Mouse (Mus musculus): Measurements from ENCODE around the gene Mcat. TPM values are rescaled to one million over a fixed set of nuclear protein-coding genes. Genes with fewer than 3 reads are reported as not detected.

The Mcat gene
- polyA plus RNA-seq, 1 experiment from 2014 or later, result 24.9 TPM

DNA sequence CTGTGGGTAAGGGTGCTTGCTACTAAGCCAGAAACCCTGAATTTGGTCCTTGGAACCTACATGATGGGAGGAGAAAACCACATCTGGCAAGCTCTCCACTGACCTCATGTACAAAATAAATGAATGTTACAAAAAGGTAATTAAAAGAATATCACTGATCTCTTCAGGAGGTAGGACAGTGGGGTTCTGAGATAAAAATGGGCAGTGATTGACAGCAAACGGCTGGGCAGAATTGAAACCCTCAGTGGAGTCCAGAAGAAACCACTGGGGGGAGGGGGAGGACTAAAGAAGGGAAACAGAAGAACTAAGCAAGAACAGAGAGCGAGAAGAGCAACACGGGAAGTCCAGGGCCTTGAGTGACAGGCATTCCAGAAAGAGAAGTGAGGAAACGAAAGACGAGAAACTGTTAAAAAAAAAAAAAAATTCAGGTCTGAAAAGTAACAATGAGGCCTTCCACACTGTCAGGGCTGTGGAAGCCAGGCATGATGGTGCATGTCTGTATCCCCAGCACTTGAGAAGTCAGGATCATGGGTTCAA lies 2.6 kb downstream of the Mcat start:
- peaks cover 3% of the 10 kb centered on the region; the same call in 1 of the 2 replicates for H3K4me1 ChIP-seq (replicated peaks; ENCODE audit: control insufficient read depth, insufficient read depth)
- H3K4me3 ChIP-seq (ENCODE audit: low read depth, low read length), result no peak overlapping the region
- DNase-seq (ENCODE audit: low spot score) (no peak), ATAC-seq (ENCODE audit: low FRiP score, low TSS enrichment) (no peak)
- no peak overlapping the region for H3K9ac ChIP-seq (ENCODE audit: low read length)
- no peak overlapping the region for H3K4me2 ChIP-seq (replicated peaks; ENCODE audit: low read depth)
- TF ChIP-seq EP300 (optimal IDR thresholded peaks at IDR 0.05), result no peak
- TF ChIP-seq CTCF (IDR thresholded peaks at IDR 0.05; ENCODE audit: low read depth), result no peak
- no peaks in the 10 kb centered on the region for H3K27me3 ChIP-seq (ENCODE audit: control insufficient read depth, insufficient read depth, low read length)
- H3K9me3 ChIP-seq (ENCODE audit: control insufficient read depth, low read length), result no peaks in the 10 kb centered on the region
- no peak overlapping the region for H3K27ac ChIP-seq (replicated peaks)
- WGBS, result 55% methylated on average over 5 of the region's 5 CpGs
- no peaks in the 10 kb centered on the region for H3K36me3 ChIP-seq (ENCODE audit: control insufficient read depth, insufficient read depth, low read length)

DNA sequence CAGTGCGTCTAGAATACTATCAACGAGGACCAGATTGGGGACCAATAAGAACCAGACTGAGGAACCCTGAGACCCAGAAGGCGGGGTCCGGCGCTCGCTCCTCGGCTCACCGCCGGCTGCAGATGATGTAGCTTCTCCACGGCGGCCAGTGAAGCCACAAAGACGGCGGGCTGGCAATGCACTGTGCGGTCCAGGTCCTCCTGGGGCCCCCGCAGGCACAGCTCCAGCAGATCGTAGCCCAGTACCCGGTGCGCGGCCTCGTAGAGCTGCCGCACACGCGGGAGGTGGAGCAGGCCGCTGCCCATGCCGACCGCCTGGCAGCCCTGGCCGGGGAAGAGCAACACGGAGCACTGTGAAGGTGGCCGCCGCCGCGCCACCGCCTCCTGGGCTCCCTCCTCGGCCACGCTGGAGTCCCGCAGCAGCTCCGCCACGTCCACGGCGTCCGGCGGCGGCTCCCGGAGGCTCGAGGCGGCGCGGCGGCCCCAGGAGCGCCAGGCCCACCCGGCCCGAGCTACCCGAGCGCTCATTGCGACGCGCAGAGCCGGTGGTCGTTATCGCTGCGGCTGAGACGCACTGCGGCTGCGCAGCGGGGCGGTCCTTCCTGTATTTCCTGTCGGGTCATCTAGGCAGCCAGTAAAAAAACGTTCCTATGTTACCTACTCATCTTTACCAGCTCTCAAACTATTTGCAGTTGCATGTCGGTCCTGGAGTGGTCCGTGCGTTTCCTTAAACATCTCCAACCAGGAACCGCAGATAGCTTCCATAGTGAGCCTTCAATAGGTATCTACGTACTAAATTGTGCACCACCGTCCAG lies 8.2 kb downstream of the Mcat start:
- Histone ChIP-seq H3K4me3 (ENCODE audit: low read depth, low read length) (peak overlapping the region; percentile 78), H3K27ac (replicated peaks) (peak overlapping the region; percentile 94), H3K9me3 (ENCODE audit: control insufficient read depth, low read length) (no peaks in the 10 kb centered on the region), H3K9ac (ENCODE audit: low read length) (peak overlapping the region; percentile 88), H3K27me3 (ENCODE audit: control insufficient read depth, insufficient read depth, low read length) (no peaks in the 10 kb centered on the region), H3K4me1 (replicated peaks; ENCODE audit: control insufficient read depth, insufficient read depth) (no peaks in the 10 kb centered on the region), H3K4me2 (replicated peaks; ENCODE audit: low read depth) (peak overlapping the region; percentile 92), H3K36me3 (ENCODE audit: control insufficient read depth, insufficient read depth, low read length) (peaks cover 3% of the 10 kb centered on the region; the same call in 1 of the 2 replicates)
- DNase-seq (ENCODE audit: low spot score) (peak; percentile 89), ATAC-seq (ENCODE audit: low FRiP score, low TSS enrichment) (peak; percentile 81)
- under 1% methylated on average over 73 of the region's 74 CpGs for WGBS
- TF ChIP-seq CTCF (IDR thresholded peaks at IDR 0.05; ENCODE audit: low read depth) (no peak), EP300 (optimal IDR thresholded peaks at IDR 0.05) (no peak)

DNA sequence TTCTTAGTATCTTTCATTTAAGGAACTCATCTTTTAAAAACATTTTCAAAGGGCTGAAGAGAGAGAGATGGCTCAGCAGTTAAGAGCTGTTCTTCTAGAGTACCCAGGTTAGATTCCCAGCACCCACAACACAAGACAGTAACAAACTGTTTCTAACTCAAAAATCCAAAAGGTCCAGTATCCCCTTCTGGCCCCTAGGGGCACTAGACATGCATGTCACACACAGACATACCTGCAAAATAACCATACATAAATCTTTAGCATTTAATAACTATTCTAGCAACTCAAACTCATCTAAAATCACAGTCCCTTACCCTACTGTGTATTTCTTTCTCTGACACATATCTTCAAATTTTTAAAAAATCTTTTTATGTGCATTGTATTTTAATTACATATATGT lies 9.8 kb downstream of the Mcat start:
- H3K9me3 ChIP-seq (ENCODE audit: control insufficient read depth, low read length), result no peaks in the 10 kb centered on the region
- no peaks in the 10 kb centered on the region for H3K27me3 ChIP-seq (ENCODE audit: control insufficient read depth, insufficient read depth, low read length)
- no peak overlapping the region for H3K4me2 ChIP-seq (replicated peaks; ENCODE audit: low read depth)
- no peak overlapping the region for H3K9ac ChIP-seq (ENCODE audit: low read length)
- TF ChIP-seq CTCF (IDR thresholded peaks at IDR 0.05; ENCODE audit: low read depth) (peak; percentile 60), EP300 (optimal IDR thresholded peaks at IDR 0.05) (no peak)
- H3K4me1 ChIP-seq (replicated peaks; ENCODE audit: control insufficient read depth, insufficient read depth), result no peaks in the 10 kb centered on the region
- peaks cover 9% of the 10 kb centered on the region; the same call in 1 of the 2 replicates for H3K36me3 ChIP-seq (ENCODE audit: control insufficient read depth, insufficient read depth, low read length)
- H3K4me3 ChIP-seq (ENCODE audit: low read depth, low read length), result no peak overlapping the region
- ATAC-seq (ENCODE audit: low FRiP score, low TSS enrichment) (no peak), DNase-seq (ENCODE audit: low spot score) (no peak)
- no peak overlapping the region for H3K27ac ChIP-seq (replicated peaks)

DNA sequence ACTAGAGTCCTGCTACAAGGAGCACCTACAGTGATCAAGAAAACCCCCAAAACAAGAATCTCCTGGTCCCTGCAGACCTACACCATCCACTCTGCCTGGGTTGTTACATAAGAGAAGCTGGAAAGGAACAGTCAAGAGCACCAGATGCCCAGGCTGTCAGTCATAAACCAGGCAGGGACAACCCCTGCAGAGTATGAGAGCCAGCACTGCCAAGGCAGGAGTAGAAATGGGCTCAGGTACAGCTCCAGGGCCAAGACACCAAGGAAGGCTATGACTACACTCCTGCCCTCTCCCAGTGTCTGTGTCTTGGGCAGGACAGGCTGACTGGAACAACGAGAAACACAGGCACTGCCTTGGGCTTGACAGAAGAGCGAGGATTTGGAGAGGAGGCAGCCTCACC lies 13.4 kb downstream of the Mcat start:
- Histone ChIP-seq H3K9me3 (ENCODE audit: control insufficient read depth, low read length) (no peaks in the 10 kb centered on the region), H3K9ac (ENCODE audit: low read length) (no peak overlapping the region), H3K4me3 (ENCODE audit: low read depth, low read length) (no peak overlapping the region), H3K27me3 (ENCODE audit: control insufficient read depth, insufficient read depth, low read length) (no peaks in the 10 kb centered on the region), H3K4me1 (replicated peaks; ENCODE audit: control insufficient read depth, insufficient read depth) (no peaks in the 10 kb centered on the region), H3K36me3 (ENCODE audit: control insufficient read depth, insufficient read depth, low read length) (peaks cover 15% of the 10 kb centered on the region; the same call in 1 of the 2 replicates), H3K27ac (replicated peaks) (no peak overlapping the region), H3K4me2 (replicated peaks; ENCODE audit: low read depth) (no peak overlapping the region)
- 56% methylated on average over 2 of the region's 2 CpGs for WGBS
- ATAC-seq (ENCODE audit: low FRiP score, low TSS enrichment) (no peak), DNase-seq (ENCODE audit: low spot score) (no peak)
- no peak for TF ChIP-seq CTCF (IDR thresholded peaks at IDR 0.05; ENCODE audit: low read depth)
- no peak for TF ChIP-seq EP300 (optimal IDR thresholded peaks at IDR 0.05)

DNA sequence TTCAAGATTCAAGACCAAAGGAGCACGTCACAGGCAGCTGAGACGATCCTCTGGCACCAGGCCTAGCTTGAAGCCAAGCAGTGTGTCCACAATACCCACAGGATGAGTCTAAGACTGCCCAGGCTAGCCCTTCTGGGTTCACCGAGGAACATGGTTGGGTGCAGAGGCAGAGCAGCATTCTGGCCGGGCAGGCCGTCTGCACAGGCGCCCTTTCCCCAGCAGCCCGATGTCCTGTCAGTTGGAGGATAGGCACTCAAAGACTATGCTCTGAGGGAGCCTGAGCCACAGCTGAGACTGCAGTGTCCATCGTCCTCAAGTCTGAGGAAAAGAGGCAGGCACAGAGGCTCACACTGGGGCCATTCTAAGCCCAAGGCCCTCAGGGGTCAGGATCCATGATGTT lies 16.4 kb downstream of the Mcat start:
- ATAC-seq (ENCODE audit: low FRiP score, low TSS enrichment), result no peak
- no peaks in the 10 kb centered on the region for H3K4me1 ChIP-seq (replicated peaks; ENCODE audit: control insufficient read depth, insufficient read depth)
- H3K9me3 ChIP-seq (ENCODE audit: control insufficient read depth, low read length), result no peaks in the 10 kb centered on the region
- TF ChIP-seq EP300 (optimal IDR thresholded peaks at IDR 0.05), result no peak
- no peak for TF ChIP-seq CTCF (IDR thresholded peaks at IDR 0.05; ENCODE audit: low read depth)
- H3K27me3 ChIP-seq (ENCODE audit: control insufficient read depth, insufficient read depth, low read length), result no peaks in the 10 kb centered on the region
- 90% methylated on average over 8 of the region's 8 CpGs for WGBS
- H3K9ac ChIP-seq (ENCODE audit: low read length), result no peak overlapping the region
- no peak overlapping the region for H3K27ac ChIP-seq (replicated peaks)
- H3K36me3 ChIP-seq (ENCODE audit: control insufficient read depth, insufficient read depth, low read length), result peaks cover 15% of the 10 kb centered on the region; the same call in 1 of the 2 replicates
- no peak for DNase-seq (ENCODE audit: low spot score)
- no peak overlapping the region for H3K4me3 ChIP-seq (ENCODE audit: low read depth, low read length)
- H3K4me2 ChIP-seq (replicated peaks; ENCODE audit: low read depth), result no peak overlapping the region

DNA sequence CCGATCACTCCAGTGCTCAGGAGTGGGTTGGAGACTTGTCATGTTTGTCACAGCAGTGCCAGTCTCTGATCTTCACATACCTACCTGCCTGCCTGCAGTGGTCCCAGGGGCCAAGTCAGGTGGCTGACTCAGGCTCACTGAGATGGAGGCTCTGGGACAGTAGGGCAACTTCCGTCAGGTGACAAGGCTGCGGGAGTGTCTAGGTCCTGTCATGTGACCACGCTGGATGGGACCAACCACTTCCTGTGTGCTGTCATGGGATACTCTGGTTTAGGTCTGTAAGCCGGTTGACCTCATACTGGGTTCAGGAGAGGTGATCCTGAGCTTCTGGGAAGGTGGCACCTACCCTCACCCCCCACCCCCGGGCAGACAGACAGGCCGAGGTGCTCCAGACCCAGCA lies 17.6 kb downstream of the Mcat start:
- no peaks in the 10 kb centered on the region for H3K4me1 ChIP-seq (replicated peaks; ENCODE audit: control insufficient read depth, insufficient read depth)
- no peak for ATAC-seq (ENCODE audit: low FRiP score, low TSS enrichment)
- no peak overlapping the region for H3K4me3 ChIP-seq (ENCODE audit: low read depth, low read length)
- TF ChIP-seq EP300 (optimal IDR thresholded peaks at IDR 0.05) (no peak), CTCF (IDR thresholded peaks at IDR 0.05; ENCODE audit: low read depth) (no peak)
- no peak overlapping the region for H3K4me2 ChIP-seq (replicated peaks; ENCODE audit: low read depth)
- no peak for DNase-seq (ENCODE audit: low spot score)
- WGBS, result 89% methylated on average over 7 of the region's 7 CpGs
- H3K9ac ChIP-seq (ENCODE audit: low read length), result no peak overlapping the region
- no peaks in the 10 kb centered on the region for H3K9me3 ChIP-seq (ENCODE audit: control insufficient read depth, low read length)
- peaks cover 15% of the 10 kb centered on the region; the same call in 1 of the 2 replicates for H3K36me3 ChIP-seq (ENCODE audit: control insufficient read depth, insufficient read depth, low read length)
- H3K27ac ChIP-seq (replicated peaks), result no peak overlapping the region
- H3K27me3 ChIP-seq (ENCODE audit: control insufficient read depth, insufficient read depth, low read length), result no peaks in the 10 kb centered on the region

All from stomach, postnatal 0 days (tissue).